Mouse (Mus musculus) MN1 (cell line): ENCODE results near the gene Osbpl7.
A peak's percentile ranks its signal among the peaks of the same experiment; 100 is the strongest.

ENCODE experiments used
- DNase-seq: peaks from one replicate; pipeline ENCODE4 v3.0.0-alpha.2; 2016; ENCODE audit warnings: low spot score

The Osbpl7 gene

DNA sequence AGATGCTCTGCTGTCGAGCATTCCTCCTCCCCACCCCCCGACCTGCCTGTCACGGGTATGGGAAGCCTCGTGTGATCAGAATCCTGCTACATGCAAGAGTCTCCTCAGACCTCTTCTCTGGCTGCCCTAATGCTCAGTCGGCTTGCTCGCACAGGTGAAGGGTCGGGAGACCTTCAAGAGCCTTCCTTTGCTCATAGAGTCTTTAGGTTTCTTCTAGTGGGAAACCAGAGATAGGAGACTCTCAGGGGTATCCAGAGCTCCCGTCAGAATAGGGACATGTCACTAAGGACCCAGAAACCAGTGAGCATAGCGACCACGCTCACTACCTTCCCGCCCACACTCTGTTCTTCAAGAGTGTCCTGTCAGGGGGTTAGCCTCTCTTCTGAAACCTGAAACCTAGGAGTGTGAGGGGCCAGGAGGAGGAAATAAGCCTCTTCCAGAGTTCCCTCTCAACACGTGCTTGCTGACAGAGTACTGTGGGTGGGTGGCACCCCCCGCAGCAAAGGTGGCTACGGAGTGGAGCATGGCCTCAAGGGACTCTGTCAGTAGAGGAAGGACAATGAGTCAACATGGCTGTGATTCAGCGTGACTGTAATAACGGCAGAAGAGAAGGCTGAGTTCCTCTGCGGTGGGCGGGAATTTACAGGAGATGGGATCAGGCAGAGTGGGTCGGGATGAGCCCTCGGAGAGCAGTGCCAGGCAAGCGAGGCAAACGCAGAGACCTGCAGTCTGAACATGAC lies 33.1 kb downstream of the Osbpl7 start:
- DNase-seq, result peak; percentile 55

DNA sequence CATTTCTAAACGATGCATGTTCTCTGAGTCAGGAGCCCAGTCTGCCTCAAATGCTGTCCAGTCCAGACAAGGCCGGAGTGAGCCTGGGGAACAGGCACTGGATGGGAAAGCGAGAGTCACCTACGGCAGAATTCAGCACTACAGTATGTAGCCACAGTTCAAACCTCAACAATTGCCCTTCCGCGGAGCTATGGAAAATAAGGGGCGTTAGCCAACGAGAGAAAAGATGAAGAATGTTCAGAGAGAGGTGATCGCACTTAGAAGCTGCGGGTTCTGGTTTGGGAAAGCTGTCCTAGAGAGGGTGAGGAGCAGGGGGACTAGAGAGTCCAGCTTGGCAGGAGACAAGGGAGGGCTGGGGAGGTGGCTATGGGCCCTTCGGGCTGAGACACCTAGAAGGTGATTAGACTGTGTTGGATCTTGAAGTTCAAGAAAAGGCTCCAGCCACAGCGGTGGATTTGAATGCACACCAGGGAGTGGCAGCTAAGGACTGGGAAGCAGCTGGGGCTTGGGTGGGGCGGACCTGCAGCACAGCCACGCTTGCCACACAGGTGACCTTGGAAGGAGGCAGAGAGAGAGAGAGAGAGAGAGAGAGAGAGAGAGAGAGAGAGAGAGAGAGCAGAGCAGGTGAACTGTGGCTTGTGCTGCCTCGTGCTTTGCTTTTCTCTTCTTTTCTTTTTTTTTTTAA lies 34.5 kb downstream of the Osbpl7 start:
- DNase-seq, result no peak

DNA sequence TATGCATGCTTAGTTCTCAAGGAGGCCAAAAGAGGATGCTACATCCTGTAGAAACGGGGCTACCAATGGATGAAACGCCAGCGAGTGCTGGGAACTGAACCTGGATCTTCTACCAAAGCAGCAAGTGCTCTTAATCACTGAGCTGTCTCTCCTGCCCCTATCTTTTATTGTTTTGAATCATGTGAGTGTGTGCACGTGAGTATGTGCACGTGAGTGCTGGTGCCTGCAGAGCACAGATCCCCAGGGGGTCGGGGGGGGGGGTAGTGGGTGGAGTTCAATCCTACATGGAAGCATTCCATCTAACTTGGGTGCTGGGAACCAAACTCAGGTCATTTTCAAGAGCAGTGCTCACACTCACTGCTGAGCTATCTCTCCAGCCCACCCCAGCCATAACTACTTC lies 35.9 kb downstream of the Osbpl7 start:
- DNase-seq, result no peak

DNA sequence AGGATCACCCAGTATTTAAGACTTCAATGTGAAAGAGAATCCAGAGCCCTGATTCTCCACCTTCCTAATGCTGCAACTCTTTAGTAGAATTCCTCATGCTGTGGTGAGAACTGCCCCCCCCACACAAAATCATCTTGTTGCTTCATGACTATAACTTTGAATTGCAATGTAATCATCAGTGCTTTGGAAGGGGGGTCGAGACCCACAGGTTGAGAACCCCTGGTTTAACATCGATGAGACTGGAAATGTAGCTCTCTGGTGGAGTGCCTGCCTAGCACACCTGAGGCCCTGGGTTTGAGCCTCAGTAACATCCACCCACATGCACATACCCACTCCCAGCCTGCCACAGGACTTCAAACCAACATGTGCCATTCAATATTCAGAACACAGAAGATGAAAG lies 44.2 kb downstream of the Osbpl7 start:
- no peak for DNase-seq

DNA sequence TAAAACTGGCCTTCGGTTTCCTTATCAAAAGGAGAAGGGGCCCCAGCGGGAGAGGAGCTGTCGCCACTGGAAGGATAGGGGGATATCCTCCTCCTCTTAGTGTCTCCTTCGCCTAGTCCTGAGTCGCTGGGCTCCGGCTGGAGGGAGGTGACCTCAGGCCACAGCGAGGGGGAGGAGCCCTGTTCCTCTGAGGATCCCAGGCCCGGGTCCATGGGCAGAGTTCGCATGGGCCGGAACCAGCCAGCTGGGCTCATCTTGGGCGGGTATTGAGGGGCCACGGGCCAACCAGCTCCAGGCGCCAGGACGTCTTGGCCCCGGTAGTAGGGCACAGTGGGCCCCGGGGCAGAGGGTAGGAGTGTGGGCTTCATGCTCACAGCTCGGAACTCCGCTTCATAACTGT lies 48.4 kb downstream of the Osbpl7 start:
- DNase-seq, result no peak

DNA sequence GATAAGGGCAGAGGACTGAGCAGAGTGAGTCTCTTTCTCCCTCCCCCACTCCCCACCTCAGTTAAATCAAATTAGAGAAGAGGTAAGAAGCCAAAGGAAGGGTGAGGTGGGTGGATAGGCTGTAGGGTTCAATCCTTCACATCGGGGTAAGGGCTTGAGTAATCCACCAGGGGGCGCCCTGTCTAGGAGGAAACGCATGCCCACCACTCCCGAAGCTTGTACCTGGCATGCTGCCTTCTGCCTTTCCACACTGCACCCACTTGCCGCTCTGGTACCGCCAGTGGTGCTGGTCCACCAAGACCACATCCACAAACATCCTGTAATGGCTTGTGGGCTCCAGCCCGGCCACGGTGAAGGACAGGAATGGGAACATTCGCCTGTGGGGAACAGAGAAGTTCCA lies 51.3 kb downstream of the Osbpl7 start:
- peak; percentile 59 for DNase-seq

DNA sequence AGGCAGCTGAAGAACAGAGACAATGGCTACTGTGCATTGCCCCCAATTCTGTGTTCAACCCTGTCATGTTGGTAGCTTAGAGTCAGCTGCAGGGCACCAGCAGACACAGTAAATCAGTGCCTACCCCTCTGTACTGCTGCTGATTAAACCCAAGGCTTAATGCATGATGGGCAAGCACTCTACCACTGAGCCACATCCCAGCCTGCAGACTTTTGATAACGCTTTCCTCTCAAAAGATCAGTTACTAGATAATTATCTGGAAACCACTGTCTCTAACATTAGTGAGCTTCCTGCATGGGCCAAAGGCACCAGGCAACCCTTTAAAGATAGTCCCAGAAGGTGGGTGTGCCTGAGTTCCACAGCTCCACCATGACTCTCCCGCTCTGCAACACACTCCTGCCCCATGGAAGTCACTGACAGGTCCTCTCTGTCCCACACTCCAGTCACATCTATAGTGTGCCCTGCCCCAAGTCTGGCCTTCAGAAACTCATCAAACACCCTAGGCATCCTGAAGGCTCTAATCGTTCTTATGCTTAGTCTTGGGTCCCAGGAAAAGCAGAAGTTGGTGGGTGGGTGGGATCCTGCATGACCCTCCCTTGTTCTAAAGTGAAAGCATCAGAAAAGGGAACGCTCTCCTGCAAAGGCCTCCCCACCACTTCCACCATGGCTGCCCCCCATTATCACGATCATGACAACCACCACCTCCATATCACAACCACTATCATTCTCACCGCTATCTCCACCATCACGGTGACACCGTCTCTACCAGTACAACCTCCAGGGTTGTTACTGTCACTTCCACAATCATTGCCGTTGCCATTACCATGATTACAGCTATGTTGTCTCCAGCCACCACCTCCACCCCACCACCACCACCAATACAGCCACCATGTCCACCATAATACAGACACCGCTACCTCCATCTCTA lies 53.0 kb downstream of the Osbpl7 start:
- no peak for DNase-seq

DNA sequence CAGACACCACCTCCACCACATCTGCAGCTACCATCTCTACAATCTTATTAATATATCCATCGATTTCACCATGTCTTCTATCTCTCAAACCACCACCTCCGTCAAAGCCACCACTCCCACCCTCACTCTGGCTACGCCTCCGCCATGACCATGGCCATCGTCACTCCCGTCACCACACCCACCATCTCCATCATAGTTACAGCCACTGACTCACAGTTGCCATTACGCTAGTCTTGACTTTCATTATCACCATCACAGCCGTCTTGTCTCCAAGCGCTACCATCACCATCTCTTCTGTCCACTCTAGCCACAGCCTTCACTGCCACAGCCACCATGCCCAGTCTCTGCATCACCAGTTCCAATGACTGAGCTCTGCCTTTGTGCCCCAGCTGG lies 53.7 kb downstream of the Osbpl7 start:
- DNase-seq, result no peak

DNA sequence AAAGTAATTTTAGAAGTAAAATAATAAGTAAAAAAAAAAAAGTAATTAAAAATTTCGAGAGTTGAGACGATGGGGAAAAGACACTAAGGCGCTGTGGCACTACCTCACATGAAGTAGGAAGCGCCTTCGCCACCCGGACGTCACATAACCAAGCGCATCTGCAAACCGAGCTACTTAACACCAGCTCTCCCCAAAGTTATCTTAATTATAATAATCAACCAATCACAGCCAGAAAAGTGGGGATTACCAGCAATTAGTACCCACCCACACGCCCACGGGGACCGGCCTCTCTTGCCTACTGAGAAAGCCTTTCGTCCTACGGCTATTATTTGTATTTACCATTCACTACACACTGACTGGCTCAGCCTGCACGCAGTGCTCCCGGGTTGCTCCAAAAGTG lies 58.5 kb downstream of the Osbpl7 start:
- no peak for DNase-seq

DNA sequence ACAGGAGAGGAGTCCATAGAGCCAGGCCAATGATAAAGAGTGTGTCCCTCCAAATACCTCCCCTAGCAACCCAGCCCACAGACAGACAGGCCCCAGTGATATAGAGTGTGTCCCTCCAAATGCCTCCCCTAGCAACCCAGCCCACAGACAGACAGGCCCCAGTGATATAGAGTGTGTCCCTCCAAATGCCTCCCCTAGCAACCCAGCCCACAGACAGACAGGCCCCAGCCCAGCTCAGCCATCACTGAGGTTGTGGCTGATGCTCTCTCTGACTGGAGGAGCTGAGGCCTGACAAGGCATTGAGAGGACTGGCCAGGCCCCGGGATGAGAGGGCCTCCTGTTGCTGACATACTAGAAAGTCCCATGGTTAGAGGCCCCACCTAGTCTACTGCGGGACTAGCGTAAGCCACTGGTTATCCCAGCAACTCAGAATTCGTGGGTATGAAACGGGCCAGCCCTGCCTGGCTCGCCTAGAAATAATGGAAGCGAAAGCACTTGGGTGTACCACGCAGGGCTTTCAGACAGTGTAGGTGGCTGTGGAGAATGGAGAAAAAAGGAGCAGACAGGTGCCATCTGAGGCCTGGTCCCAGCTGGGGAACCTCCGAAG lies 62.2 kb downstream of the Osbpl7 start:
- no peak for DNase-seq

DNA sequence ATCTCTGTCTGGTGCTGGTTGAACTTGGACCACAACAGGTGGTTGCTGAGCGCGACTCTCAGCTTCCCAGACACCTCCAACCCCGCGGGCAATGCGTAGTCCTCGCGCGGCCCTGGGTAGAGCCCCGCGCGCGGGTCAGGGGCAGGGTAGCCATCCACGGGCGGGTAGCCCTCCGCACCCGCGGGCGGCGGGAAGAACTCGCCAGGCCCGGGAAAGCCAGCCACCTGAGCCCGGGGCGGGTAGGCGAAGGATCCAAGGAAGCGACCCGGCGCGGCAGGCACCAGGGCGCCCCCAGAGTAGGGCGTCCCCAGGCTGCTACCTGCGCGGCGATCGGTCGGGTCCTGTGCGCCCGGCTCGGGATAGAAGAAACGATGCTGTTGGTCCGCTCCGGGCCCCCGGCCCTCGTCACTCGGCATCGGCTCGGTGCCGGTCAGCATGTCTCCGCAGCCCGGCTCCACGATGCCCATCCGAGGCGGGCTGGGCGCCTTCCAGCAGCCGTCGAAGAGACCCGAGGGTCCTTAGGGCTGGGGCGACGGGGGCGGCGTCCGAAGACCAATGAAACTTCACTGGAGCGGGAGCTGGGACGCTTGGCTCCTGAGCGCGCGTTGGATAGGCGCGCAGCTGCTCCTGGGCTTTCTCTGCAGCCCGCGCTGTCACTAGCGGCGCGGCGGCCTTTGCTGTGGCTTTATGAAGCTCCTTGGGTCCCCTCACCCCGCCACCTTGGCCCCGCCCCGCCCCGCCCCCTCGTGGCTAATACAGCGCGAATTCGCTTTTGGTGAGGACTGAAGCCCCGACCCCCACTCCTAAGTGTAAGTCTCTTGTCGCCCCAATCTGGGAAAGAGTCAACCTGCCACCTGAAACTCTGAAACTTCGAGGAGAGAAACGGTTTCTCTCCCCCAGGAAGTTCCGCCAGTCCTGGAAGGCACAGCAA lies 64.5 kb downstream of the Osbpl7 start, which contains the start of gene Tbx21:
Tbx21 (minus strand) TSS at position 661 of the 931 bp plus-strand sequence.
- DNase-seq, result no peak

DNA sequence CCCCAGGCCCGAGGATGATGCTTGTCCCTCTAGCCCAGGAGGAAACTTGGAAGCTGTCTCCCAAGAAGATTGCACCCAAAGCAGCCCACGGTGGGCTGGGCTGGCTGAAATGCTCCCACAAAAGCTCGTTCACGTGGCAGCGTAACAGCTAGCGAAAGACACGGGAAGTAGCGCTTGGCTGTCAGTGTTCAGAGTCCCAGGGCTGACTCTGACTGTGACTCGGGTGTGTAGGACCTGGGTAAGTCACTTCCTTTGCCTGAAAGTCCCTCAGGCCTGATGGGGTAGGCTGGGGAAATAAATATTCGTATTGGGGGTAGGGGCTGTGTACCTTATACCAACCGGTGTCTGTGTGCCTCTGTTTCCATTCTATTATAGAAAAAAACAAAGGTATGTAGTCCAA lies 65.4 kb downstream of the Osbpl7 start:
- no peak for DNase-seq
